Mouse (Mus musculus): Measurements from ENCODE around the gene Ddx58. TPM values are rescaled to one million over a fixed set of nuclear protein-coding genes. Genes with fewer than 3 reads are reported as not detected.

Gene Ddx58
- polyA plus RNA-seq, 1 experiment from 2014 or later, result 3.7 TPM

DNA sequence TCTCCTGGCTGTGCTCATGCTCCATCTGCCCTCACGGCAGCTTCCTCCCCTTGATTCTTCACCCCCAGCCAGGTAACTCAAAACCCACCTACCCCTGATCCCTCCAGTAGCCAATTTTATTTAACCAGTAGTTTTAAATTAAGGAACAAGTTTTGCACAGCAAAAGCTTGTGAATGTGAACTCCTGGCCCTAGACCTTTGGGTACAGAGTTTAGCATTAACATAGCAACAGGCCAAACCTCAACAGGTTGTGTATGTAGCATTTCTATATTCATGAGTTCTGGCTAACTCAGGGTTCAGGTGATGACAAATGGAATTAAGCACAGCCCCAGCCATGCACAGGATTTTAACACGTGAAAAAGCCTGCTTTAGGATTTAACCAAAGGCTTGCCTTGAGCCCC lies 47.4 kb downstream of the Ddx58 start:
- H3K4me1 ChIP-seq, result no peaks in the 10 kb centered on the region
- H3K27ac ChIP-seq, result no peak overlapping the region
- WGBS, result 80% methylated on average over 2 of the region's 2 CpGs
- no peaks in the 10 kb centered on the region for H3K27me3 ChIP-seq (ENCODE audit: low read depth, poor library complexity, severe bottlenecking)
- no peak overlapping the region for H3K4me3 ChIP-seq
- peaks cover 64% of the 10 kb centered on the region for H3K36me3 ChIP-seq
- no peaks in the 10 kb centered on the region for H3K9me3 ChIP-seq (replicated peaks)
- no peak for DNase-seq (ENCODE audit: low spot score)

DNA sequence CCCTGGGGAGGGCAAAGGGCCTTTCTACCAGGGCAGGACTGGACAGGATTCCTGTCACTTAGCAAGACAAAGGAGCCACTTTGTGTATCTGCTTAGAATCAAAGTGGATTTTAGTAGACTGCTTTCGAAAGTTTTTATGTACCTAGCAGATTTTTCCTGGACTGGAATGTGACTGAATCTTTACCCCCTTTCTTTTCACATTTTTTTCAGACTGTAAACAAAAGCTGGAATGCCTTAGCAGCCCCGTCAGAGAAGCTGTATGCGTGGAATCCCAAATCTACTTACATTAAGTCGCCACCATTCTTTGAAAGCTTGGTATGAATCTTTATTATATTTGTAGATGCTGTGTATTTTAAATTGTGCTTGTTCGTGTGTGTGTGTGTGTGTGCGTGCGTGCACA lies 51.7 kb downstream of the Ddx58 start:
- Histone ChIP-seq H3K27me3 (ENCODE audit: low read depth, poor library complexity, severe bottlenecking) (no peaks in the 10 kb centered on the region), H3K36me3 (peaks cover 78% of the 10 kb centered on the region), H3K9me3 (replicated peaks) (no peaks in the 10 kb centered on the region), H3K4me3 (no peak overlapping the region), H3K4me1 (no peaks in the 10 kb centered on the region), H3K27ac (no peak overlapping the region)
- no peak for DNase-seq (ENCODE audit: low spot score)
- 92% methylated on average over 7 of the region's 7 CpGs for WGBS

DNA sequence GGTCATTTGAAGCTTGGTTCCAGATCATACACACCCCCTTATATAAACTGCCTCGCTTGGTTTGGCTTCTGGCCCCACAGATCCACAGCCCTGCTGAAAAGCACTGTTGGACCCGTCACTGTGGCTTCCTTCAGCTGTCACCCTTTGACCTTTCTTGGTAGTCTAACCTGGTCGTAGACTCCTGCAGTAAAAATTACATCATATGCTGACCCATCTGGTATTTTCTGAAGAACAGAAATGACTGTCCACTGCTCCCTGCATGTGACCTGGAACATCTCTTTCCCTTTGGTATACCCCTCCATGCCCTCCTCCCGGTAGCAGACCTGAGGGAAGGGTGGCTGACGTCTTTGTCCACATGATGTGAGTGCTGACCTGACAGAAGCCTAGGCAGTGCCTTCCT lies 55.2 kb downstream of the Ddx58 start:
- WGBS, result 86% methylated on average over 5 of the region's 5 CpGs
- H3K36me3 ChIP-seq, result peaks cover 89% of the 10 kb centered on the region
- H3K27me3 ChIP-seq (ENCODE audit: low read depth, poor library complexity, severe bottlenecking), result no peaks in the 10 kb centered on the region
- H3K9me3 ChIP-seq (replicated peaks), result no peaks in the 10 kb centered on the region
- H3K4me3 ChIP-seq, result no peak overlapping the region
- no peak for DNase-seq (ENCODE audit: low spot score)
- H3K27ac ChIP-seq, result no peak overlapping the region
- no peaks in the 10 kb centered on the region for H3K4me1 ChIP-seq

DNA sequence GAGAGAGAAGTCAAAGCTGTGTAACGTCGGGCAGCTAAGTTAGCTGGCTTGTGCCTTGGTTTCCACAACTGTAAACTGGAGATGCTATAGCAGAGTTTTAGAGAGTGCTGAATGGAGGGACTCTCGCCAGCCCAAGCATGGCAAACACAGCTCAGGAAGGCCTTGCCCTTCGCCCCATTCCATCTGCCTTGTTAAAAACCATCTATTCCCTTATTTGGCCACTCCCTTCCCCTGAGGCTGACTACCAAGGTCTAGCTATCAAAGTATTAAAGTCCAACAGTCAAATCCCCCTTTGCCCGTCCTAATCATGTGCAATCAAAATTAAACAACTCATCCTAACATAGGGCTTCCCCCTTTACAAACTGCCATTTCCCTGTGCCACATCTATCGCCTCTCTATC lies 55.8 kb downstream of the Ddx58 start:
- Histone ChIP-seq H3K27me3 (ENCODE audit: low read depth, poor library complexity, severe bottlenecking) (no peaks in the 10 kb centered on the region), H3K36me3 (peaks cover 87% of the 10 kb centered on the region), H3K4me1 (no peaks in the 10 kb centered on the region), H3K27ac (no peak overlapping the region), H3K4me3 (no peak overlapping the region), H3K9me3 (replicated peaks) (no peaks in the 10 kb centered on the region)
- 95% methylated on average over 6 of the region's 6 CpGs for WGBS
- no peak for DNase-seq (ENCODE audit: low spot score)

DNA sequence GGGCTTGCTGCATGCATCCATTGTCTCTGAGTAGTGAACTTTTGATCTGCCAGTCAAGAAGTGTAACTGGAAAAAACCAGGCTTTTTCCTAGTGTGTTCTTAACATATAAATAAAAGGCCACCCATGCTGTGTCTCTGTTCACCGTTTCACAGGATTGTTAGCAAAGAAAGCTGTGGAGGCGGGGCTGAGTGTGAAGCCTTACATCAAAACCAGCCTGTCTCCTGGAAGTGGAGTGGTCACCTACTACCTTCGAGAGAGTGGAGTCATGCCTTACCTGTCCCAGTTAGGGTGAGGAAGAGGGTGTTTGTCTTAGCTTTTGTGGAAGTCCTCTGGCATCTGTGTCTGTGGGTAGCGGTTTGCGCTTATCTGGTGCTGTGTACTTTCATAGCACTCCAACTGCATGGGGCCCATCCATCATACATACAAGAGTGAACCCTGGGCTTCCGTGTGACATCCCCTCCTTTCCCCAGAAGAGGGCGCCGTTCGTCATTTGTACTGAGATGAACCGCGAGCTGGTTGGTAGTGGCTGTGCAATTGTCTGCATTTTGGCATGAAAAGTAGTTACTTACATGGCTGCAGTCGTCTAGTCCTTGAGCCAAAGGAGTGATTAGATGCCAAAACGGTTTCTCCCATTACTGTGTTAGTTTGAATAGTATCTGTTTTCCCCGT lies 56.8 kb downstream of the Ddx58 start:
- H3K36me3 ChIP-seq, result peaks cover 86% of the 10 kb centered on the region
- no peak overlapping the region for H3K27ac ChIP-seq
- WGBS, result 51% methylated on average over 14 of the region's 14 CpGs

DNA sequence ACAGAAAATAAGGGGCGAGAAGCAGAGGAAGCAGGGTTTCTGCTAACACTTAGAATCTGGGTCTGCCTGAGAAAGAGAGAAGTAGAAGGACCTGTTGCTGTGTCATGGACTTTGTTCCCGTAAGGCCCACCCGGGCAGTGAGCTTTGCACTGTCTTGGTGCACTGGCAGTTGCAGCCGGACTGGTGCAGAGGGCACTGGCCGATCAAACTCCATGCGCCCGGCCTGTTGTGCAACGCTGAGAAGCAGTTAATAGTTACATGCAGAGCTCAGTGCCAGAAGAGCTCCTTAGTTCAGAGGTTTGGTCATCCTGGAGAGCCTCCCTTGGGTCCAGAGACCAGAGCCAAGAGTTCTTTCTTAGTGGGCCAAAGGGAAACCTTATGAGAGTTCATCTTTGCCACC lies 57.9 kb downstream of the Ddx58 start:
- H3K27me3 ChIP-seq (ENCODE audit: low read depth, poor library complexity, severe bottlenecking), result no peaks in the 10 kb centered on the region
- H3K4me1 ChIP-seq, result no peaks in the 10 kb centered on the region
- no peaks in the 10 kb centered on the region for H3K9me3 ChIP-seq (replicated peaks)
- peaks cover 77% of the 10 kb centered on the region for H3K36me3 ChIP-seq
- no peak overlapping the region for H3K27ac ChIP-seq
- no peak for DNase-seq (ENCODE audit: low spot score)
- WGBS, result 95% methylated on average over 8 of the region's 8 CpGs
- H3K4me3 ChIP-seq, result no peak overlapping the region

More for the DNA sequence above, 56.8 kb downstream of the Ddx58 start:
- H3K4me3 ChIP-seq, result no peak overlapping the region
- H3K27me3 ChIP-seq (ENCODE audit: low read depth, poor library complexity, severe bottlenecking), result no peaks in the 10 kb centered on the region
- no peaks in the 10 kb centered on the region for H3K9me3 ChIP-seq (replicated peaks)
- H3K4me1 ChIP-seq, result no peaks in the 10 kb centered on the region
- DNase-seq (ENCODE audit: low spot score), result peak; percentile 74

DNA sequence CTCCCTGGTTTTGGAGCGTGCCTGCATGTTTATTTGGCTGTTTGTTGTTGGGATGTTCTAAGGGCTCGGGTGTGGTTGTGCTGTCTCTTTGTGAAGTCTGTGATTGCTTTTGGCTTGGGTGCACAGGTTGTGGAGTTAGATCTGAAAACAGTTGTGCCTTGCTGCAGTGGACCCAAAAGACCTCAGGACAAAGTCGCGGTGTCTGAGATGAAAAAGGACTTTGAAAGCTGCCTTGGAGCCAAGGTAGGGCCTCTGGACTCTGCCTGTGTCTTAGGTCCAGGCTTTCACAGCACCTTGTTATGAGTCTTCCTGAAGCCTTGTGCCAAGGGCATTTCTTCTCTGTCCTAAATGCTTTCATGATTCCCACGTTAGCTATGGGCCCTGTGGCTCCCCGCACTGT lies 59.6 kb downstream of the Ddx58 start:
- no peaks in the 10 kb centered on the region for H3K9me3 ChIP-seq (replicated peaks)
- H3K27ac ChIP-seq, result no peak overlapping the region
- no peaks in the 10 kb centered on the region for H3K4me1 ChIP-seq
- H3K27me3 ChIP-seq (ENCODE audit: low read depth, poor library complexity, severe bottlenecking), result no peaks in the 10 kb centered on the region
- no peak for DNase-seq (ENCODE audit: low spot score)
- H3K4me3 ChIP-seq, result no peak overlapping the region
- H3K36me3 ChIP-seq, result peaks cover 77% of the 10 kb centered on the region
- WGBS, result 93% methylated on average over 6 of the region's 6 CpGs

DNA sequence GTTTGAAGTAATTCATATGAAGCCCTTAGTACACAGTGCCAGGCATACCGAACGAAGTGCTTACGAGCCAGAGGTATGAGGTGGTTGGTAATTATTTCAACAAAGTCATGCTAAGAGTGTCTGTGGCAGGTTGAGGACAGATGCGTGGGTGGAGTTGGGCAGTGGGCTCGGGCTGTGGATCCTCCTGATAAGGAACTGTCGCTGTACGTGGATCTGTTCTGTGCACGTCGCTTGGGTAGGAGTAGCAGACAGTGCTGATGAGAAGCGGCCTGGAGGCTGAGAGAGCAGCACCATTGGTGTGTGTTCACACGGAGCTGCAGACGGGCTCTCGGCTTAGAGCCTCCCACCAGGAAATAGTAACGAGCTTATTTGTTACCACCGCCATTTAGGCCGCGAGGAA lies 61.0 kb downstream of the Ddx58 start:
- Histone ChIP-seq H3K4me1 (no peaks in the 10 kb centered on the region), H3K36me3 (peaks cover 62% of the 10 kb centered on the region), H3K27me3 (ENCODE audit: low read depth, poor library complexity, severe bottlenecking) (no peaks in the 10 kb centered on the region), H3K27ac (no peak overlapping the region), H3K9me3 (replicated peaks) (no peaks in the 10 kb centered on the region), H3K4me3 (no peak overlapping the region)
- 92% methylated on average over 17 of the region's 17 CpGs for WGBS
- DNase-seq (ENCODE audit: low spot score), result no peak

DNA sequence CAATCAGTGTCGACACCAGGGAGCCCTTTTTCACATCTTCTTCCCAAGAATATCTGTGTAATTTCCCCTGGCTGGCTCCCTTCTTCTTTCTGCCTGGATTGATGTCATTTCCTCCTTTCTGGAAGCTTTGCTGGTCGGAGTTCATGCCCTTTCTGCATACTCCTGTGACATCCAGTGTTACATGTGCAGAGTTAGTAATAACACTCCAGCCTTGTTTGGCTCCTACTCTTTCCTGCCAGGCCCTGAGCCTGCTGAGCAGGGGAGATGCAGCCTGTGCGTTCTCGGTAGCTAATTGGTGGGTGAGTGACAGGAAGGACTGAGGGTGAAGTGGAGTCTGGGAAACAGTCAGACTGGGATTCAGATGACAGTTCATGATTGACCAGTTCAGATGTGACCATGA lies 65.3 kb downstream of the Ddx58 start:
- WGBS, result 79% methylated on average over 4 of the region's 4 CpGs
- peaks cover 37% of the 10 kb centered on the region for H3K36me3 ChIP-seq

DNA sequence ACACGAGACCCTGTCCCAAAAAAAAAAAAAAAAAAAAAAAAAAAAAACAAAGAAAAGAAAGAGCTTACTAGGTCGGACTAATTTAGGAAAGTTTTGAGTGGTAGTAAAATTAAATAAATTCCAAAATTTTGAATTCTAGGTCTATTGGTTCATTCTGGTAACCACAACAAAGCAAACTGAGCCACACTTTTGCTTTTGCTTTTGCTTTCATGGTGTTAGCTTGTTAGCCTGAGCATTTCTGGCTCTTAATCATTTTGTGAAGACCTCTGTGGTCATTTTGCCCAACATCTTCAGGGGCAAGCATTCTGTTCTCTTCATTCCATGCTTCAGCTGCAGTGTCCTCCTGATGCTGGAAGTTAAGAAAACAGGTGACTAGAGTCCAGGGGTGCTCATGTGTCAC lies 67.3 kb downstream of the Ddx58 start:
- DNase-seq (ENCODE audit: low spot score), result no peak
- Histone ChIP-seq H3K9me3 (replicated peaks) (no peaks in the 10 kb centered on the region), H3K36me3 (peaks cover 39% of the 10 kb centered on the region), H3K4me3 (no peak overlapping the region), H3K4me1 (no peaks in the 10 kb centered on the region), H3K27me3 (ENCODE audit: low read depth, poor library complexity, severe bottlenecking) (no peaks in the 10 kb centered on the region), H3K27ac (no peak overlapping the region)
- 88% methylated on average over 2 of the region's 2 CpGs for WGBS

More for the DNA sequence above, 65.3 kb downstream of the Ddx58 start:
- Histone ChIP-seq H3K27me3 (ENCODE audit: low read depth, poor library complexity, severe bottlenecking) (no peaks in the 10 kb centered on the region), H3K4me3 (no peak overlapping the region), H3K4me1 (no peaks in the 10 kb centered on the region), H3K27ac (no peak overlapping the region), H3K9me3 (replicated peaks) (no peaks in the 10 kb centered on the region)
- DNase-seq (ENCODE audit: low spot score), result no peak

DNA sequence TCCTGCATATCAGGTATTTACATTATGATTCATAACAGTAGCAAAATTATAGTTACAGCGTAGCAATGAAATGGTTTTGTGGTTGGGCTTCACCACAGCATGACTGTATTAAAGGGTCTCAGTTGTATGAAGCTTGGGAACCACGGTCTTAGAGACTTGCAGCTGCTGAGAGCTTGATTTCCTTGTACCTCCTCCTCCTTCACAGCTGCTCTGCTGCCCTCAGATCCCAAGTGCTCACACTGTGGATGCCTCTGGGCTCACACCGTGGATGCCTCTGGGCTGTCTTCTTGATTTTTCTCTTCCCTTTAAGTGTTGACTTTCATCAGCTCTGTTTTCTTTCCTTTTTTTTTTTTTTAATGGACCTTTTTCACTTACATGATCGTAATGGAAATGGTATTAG lies 68.2 kb downstream of the Ddx58 start:
- Histone ChIP-seq H3K27ac (no peak overlapping the region), H3K27me3 (ENCODE audit: low read depth, poor library complexity, severe bottlenecking) (no peaks in the 10 kb centered on the region), H3K36me3 (peaks cover 43% of the 10 kb centered on the region), H3K4me1 (no peaks in the 10 kb centered on the region), H3K4me3 (no peak overlapping the region), H3K9me3 (replicated peaks) (no peaks in the 10 kb centered on the region)
- DNase-seq (ENCODE audit: low spot score), result no peak
- 92% methylated on average over 4 of the region's 4 CpGs for WGBS

DNA sequence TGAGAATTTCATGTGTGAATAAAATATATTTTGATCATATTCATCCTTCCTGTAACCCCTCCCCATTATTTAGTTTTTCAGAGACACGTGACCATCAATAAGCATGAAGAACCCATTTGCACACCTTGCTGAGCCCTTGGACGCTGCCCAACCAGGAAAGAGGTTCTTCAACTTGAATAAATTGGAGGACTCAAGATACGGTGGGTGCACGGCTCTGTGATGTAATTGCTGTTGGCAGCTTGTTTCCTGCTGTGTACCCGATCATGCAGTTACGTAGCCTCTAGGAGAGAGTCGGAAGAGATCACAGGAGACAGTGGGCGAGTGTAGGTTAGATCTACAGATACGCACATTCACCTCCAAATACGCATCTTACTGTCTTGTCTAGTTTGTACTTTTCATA lies 76.0 kb downstream of the Ddx58 start:
- H3K9me3 ChIP-seq (replicated peaks), result no peaks in the 10 kb centered on the region
- DNase-seq (ENCODE audit: low spot score), result no peak
- H3K4me3 ChIP-seq, result no peak overlapping the region
- H3K27ac ChIP-seq, result no peak overlapping the region
- H3K27me3 ChIP-seq (ENCODE audit: low read depth, poor library complexity, severe bottlenecking), result no peaks in the 10 kb centered on the region
- H3K36me3 ChIP-seq, result peaks cover 33% of the 10 kb centered on the region
- WGBS, result 91% methylated on average over 10 of the region's 10 CpGs
- H3K4me1 ChIP-seq, result no peaks in the 10 kb centered on the region

DNA sequence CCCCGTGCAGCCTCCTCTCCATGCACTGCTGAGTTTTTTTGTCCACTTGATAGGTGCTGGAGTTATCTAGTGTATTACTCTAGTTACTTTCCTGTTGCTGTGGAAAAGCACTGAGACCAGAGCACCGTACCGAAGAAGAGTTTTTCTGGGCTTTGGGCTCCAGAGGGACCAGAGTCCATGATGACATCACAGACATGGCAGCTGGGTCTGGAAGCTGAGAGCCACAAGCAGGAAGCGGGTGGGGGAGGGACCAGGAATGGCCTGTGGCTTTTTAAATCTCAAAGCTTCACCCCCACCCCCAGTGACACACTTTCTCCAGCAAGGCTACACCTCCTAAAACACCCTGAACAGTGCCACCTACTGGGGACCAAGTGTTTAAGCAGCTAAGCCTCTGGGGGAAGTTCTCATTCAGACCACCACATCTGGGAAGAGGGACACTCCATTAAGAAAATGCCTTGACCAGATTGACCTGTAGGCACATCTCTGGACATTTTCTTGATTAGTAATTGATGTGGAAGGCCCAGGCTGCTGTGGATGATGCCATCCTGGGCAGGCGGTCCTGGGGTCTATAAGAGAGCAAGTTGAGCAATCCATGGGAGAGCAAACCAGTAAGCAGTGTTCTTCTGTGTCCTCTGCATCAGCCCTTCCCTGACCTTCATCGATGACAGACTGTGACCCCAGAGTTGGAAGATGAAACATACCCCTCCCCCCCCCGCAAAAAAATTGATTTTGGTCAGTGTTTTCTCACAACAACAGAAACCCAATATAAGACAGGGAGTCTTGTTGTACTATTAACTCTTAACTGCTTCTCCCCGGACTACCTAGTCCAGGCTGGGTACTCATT lies 78.8 kb downstream of the Ddx58 start:
- Histone ChIP-seq H3K4me3 (no peak overlapping the region), H3K27me3 (ENCODE audit: low read depth, poor library complexity, severe bottlenecking) (no peaks in the 10 kb centered on the region), H3K36me3 (peaks cover 16% of the 10 kb centered on the region), H3K9me3 (replicated peaks) (no peaks in the 10 kb centered on the region), H3K4me1 (no peaks in the 10 kb centered on the region), H3K27ac (no peak overlapping the region)
- WGBS, result 94% methylated on average over 8 of the region's 8 CpGs
- no peak for DNase-seq (ENCODE audit: low spot score)
